Mouse (Mus musculus): ENCODE results near the gene Pcp4. TPM values are rescaled to one million over a fixed set of nuclear protein-coding genes. Genes with fewer than 3 reads are reported as not detected.

Gene Pcp4
- 112 and 182 TPM in 2 replicates for polyA plus RNA-seq (2015; fragmentation: Nextera tagmentation; extraction: Ambion mirVana)

GRCm38 (mm10) chr16:96467445-96467844, at the start of gene Pcp4:
TSS of gene Pcp4 (plus strand) at chr16:96467606.

GRCm38 (mm10) chr16:96443468-96443867, 23.9 kb upstream of the Pcp4 start, which contains the start of gene Itgb2l:
TSS of gene Itgb2l (minus strand) at chr16:96443619.

Other genes with a start within 250 kb of the Pcp4 start
- 0.22 TPM in 1 of 2 replicates, not detected in the other for gene B3galt5, start 231.8 kb upstream of the Pcp4 start, polyA plus RNA-seq (2015; fragmentation: Nextera tagmentation; extraction: Ambion mirVana)
- gene Itgb2l, start 24.0 kb upstream of the Pcp4 start, polyA plus RNA-seq (2015; fragmentation: Nextera tagmentation; extraction: Ambion mirVana), result 0.27 and 0.40 TPM in 2 replicates

Data from adrenal gland, postnatal 0 days (tissue).